Mouse (Mus musculus): ENCODE measurements at regions not wholly inside any gene's neighbourhood (a gene's known extent, or its start where the extent isn't known, plus 50 kb on each side); places are given as distances from the start of the nearest gene placed in this dataset.

DNA sequence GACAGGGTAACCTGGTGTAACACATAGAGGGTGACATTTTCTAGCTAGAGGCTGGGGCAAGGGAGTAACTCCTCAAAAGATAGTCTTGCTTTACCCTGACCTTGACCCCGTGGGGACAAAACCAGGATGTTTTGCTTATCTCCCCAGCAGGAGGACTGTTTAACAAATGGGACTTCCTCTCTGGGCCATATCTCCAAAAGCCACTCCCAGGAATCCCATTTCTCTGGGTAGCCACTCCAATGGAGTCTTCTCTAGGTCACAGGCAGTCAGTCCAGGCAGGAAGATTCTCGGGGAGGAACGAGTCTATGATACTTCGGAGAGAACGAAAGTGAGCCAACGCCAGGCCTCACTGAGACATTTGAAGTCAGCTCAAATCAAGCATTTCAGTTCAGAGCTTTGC is 396.0 kb upstream of the Mki67 start:
- no peak for DNase-seq

DNA sequence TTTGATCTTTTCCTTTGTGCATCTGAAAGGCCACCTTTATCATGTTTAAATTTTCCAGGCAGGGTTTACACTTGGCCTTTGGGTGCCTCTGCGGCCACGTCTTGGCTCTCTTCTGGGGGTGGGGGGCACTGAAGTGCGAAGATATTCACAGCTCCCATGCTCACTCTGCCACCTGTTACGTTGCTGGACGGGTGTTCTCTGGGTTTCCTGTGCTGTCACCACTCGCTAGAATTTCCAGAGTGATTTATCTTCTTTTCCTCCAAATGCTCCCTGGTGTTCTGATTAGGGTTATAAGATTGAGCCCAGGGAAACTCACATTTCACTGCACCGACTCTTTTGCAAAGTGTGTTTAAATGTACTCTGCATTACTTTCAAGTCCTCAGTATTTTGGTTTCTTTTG is 404.8 kb upstream of the Mki67 start:
- no peak for DNase-seq

DNA sequence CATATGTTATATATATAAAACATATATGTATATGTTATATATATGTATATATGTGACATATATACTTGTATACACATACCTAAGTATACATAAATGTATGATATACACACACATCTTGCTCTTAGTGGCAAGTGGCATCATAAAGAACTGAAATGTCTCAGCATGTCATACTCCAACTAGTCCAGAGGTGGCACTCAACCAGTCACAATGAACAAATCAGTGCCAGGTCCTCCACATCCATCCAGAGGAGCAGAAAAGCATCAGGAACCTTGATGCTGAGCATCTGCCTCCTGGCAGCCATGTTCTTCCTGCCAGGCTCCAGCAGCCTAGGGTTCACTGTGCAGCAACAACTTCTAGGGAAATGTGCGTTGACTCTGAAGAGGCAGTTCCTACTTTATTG is 405.2 kb upstream of the Mki67 start:
- DNase-seq = no peak

DNA sequence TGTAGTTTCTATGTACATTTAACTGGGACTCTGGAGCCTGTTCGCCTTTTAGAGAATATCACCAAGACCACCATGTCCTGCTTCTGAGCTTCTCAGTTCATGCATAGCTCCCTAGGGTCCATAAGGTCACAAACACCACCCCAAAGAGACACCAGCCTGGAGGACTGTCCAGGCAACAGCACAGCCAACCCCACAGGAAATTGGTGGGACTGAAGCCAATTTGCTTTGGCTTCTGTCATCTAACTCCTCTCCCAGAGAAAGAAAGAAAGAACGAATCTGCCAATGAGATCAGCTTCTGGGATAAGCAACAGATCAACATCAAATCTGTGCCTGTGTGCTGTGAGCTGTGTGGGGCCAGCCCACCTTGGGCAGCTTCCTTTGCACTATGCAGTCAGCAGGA is 408.6 kb upstream of the Mki67 start:
- peak; percentile 46 to 48 for DNase-seq

DNA sequence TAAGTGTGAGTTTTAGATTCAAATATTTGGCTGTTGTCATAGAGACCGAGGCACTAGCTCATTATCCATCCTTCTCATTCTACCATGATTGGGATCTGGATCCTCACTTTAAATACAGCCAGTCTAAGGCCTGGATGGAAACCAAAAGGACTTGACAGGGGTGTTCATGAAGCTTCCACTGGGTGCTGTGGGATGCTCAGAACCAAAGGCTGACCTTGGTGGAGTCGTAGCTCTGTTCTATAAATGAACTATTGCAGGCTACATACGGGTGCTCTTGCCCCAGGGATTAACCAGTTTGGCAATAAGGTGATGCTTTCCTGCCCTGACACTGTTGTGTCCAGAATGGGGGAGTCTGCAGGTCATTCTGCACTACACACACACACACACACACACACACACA is 410.2 kb upstream of the Mki67 start:
- no peak for DNase-seq

DNA sequence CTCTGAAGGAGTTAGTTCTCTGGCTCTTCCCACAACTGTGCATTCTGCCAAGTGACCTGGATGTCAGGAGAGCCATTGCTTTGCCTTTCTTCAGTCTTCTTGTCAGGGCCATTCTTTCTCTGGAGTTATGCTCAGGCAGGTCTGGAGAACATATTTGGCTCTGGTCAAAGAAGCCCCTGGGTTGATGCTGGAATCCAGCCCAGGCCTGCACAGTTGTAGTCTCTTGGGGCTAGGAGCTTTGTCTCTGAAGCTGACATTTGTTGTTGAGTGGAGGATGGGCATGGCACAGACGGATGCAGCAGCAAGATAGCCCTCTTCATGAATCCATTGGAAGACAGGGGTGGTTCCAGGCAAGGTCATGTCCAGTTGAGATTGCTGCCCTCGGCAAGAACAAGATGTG is 411.4 kb upstream of the Mki67 start:
- peak in 1 of 2 experiments; percentile 50 for DNase-seq

DNA sequence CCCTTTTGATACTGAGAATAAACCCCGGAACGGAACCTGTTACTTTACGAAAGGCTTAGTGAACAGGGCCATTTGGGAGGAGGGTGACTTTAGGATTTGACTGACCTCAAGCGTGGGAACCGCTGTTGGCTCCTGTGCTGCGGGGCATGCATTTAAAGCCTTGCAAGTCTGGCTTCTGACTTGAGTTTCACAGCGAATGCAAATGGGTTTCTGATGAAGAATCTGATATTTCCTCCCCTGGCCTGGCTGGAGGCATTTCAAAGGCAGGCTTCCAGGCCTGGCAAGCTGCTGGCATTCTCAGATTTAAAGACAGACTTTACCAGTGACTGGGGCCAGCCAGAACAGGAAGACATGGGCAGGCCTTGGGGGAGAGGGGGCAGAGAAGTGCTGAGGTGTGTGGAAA is 413.6 kb upstream of the Mki67 start:
- peak; percentile 65 to 78 for DNase-seq

DNA sequence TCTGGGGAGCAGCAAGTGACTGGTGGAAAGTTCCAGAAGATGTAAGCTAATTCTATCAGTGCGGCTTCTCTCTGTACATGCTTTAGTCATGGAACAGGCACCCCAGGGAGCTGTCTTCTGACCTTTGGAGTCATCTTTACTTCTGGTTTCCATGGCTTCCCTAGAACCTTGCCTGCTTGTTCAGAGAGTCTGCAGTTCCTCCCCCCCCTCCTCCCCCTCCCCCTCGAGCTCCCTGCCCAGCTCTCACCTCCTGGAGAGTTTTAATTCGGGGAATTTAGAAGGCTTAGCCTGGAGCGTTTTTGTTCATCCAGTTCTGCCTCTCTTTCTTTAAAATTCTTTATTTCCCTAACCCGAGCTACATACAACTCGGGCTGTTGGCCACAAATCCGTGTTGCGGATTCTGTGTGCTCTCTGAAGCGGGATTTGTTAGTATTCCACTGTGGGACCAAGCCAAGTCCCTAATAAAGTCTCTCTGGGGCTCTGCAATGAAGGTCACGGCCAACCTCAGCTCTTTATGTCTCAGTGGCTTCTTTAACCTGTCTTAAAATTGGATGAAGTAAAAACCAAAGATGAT is 414.6 kb upstream of the Mki67 start:
- no peak for DNase-seq

DNA sequence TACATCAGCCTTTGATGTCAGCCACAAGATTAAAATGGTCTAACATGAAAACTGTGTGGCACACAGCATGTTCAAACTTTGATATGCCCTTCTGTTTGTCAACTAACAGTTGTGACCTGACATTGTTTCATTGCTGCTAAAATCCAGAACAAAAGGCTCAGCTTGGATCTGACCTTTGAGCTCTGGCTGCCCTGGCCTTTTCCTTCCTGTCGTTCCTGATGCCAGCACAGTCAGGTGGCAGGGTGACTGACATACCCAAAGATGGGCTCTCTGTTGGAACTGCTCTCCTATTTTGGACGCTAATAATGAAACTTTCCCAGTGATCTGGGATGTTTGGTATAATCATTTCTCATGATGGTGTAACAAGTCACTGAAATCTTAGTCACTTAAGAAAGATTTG is 416.8 kb upstream of the Mki67 start:
- no peak for DNase-seq

DNA sequence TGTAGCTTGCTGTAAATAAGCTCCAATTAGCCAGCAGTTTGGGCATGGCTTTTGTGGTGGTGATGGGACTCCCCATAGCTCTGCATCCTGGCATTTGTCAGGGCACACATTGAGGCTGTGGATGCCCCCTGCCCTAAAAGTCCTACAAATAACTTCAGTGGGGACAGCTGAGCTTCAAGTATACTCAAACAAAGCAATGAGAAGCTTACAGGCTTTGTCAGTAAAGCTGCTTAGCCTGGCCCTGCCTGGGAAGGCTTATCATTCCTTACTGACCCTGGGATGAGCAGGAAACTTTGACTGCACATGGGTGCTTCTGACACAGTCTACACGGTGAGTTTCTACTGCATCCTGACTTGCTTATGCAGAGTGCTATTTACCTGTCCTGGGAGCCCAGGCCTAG is 420.5 kb upstream of the Mki67 start:
- no peak for DNase-seq

DNA sequence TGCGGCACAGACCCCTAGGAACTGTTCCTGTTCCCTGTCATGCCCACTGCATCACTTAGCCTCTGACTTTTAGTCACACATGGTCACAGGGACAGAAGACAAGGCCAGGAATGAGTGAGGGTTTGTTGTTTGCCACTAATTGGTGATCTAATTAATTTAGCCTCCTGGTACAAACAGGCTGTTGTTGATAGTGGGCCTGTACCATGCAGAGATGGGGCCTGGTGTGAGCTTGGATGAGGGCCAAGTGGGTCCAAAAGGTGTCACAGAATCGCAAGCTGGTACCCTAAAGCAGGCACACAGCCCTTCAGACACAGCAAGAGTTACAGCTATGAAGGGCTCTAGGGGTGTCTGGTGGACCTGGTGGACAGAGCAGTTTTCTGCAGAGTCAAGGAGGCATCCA is 421.2 kb upstream of the Mki67 start:
- no peak for DNase-seq

DNA sequence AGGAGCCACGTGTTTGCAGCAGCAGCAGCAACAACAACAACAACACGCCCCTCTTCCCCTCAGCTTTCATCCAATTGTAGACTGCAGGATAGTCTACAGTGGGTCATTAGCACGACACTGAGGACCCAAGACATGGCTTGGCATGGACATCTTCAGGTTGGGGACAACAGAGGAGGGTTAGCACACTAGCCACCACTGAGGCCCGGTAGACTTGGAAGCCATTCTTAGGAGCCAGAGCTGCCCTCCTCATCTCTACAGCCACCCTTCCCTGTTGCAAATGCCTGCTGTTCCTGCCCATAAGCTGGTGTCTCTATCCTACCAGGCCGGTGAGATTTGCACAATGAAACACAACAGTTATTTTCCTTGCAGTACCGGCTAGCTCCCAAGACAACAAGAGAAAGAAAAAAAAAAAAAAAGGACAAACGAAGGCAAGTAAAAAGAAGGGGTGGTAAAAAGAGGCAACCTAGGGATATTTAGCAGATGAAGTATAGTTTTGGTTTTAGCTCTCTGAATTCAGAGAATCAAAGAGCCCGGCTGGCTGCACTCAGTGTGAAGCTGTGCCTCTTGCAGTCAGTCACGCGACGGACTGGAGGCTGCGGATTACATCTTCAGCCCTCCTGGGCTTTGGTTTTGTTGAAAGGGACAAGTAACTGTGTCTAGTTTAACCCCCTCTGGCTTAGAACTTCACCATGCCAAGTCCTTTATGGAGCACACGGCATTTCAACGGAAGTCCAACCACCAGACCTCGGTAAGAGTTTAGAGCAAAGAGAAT is 421.9 kb upstream of the Mki67 start:
- no peak for DNase-seq

DNA sequence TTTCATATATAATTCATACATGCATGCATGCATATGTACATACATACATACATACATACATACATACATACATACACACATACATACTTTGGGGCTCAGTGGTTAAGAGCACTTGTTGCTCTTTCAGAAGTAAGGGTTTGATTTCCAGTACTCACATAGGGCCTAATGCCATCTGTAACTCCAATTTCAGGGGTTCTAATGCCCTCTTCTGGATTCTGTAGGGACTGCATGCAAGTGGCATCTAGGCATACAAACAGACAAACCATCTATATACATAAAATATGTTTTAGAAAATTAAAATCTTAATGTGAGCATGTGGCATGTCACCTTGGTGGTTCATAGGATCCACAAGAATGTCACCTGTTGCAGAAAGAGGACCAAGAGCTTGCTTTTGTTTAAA is 426.7 kb upstream of the Mki67 start:
- DNase-seq = no peak

DNA sequence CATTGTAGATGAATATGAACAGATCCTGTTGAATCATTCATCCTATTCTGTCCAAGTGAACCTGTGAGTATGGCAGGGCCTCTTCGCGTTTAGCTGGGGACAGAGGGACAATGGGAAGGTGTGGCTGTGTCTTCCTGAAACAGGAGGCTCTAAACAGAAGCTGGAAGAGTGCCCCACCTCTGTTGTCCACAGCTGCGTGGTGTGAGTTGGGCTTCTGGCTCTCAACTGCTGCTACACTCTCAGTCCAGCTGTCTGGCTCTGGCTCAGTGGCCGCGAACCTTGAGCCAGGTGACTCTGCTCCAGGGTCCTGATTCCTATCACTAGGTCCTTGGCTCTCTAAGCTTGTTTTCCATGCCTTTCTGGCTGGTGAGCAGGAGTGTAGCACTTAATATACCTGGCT is 434.0 kb upstream of the Mki67 start:
- no peak for DNase-seq

DNA sequence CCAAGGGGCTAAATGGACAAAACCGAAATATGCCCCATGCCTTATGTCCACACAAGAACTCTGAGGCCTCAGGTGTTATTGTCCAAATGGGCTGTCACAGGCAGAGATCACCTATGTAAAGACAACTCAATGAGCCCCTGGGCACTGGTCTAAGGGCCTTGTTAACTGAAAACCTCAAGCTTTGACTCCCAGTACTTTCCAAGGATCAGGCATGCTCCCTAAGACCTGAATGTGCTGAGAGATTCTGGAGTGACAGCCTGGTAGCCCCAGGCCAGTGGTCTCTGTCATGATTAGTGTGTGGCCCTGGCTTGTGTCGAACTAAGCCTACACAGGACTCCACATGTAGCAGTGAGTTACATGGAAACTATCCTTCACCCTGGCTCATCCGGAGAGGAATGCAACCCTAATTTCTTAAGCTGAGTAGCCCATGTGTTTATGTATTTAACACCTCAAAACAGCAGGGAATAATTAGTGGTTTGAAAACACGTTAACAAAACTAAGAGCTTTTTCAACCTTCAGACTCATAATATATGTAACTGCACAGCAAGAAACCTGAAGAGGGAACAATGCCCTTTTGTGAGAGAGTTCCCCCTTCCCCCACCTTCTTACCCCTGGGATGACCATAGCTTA is 435.3 kb upstream of the Mki67 start:
- no peak for DNase-seq

DNA sequence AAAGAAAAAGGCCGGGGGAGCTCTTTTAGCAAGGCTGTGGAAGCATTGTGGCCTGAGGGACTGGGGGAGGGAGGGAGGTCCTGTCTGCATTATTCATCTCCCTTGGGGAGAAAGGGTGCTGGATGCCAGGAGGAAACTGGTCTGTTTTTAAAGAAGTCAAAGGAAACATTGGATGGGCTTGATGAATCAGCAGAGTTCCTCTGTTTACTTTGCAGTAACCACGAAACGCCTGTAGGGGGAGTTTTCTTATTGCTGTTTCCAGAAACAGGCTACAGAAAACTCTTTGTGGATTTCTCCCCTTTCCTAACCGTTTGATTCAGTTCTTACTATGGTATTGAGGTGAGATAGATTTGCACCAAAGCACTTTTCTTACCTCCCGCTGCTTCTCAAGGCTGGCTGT is 436.3 kb upstream of the Mki67 start:
- peak; percentile 76 to 82 for DNase-seq

DNA sequence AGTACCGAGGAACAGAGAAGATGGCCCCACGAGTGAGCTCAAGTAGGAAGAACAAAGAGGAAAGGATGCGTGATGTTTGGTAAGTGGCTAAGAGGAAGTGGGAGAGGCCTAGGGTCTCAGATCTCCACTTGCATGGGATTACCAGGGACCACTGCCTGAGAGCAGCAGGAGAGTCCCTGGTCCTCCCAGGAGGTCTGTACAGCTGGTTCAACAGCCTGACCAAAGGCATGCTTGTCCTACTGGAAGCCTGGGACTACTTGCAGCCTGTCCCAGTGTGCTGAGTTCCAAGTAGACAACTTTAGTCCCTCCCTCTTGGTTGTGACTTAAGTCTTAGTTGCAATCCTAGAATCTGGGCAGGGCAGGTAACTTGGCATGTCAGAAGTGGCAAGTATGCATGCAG is 437.5 kb upstream of the Mki67 start:
- no peak for DNase-seq

DNA sequence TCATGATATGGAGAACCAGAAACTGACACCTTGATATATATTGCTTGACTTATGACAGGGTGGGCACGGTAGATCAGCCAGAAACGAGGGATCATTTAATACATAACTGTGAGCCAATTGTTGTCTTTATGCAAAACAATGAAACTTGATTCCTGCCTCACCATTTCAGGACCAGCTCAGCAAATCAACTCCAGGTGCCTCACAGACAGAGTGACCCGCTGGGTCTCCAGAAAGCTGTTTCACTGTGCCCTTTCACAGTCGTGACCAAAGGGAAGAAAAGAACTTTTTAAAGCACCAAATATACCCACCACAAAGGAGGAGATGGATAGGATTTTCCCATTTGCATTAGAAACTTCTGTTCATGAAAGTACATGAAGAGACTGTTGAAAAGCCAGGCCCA is 443.0 kb upstream of the Mki67 start:
- no peak for DNase-seq

DNA sequence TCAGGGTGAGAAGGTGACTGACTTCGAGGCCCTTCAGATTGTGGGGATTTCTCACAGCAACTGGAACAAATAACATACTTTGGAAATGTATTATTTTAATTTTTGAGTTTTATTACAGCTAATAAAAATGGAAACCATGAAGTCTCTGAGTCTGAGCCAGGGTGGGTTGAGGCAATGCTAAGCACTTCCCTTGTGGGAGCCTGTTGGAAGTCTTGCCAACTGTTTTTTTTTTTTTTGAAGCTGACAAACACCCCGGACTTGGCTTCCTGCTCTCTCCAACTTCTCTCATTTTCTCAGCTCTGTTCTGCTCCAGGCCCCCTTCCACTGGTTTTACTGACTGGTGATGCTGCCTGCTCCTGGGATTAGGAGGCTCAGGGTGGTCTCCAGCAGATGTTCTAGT is 445.4 kb upstream of the Mki67 start:
- no peak for DNase-seq

DNA sequence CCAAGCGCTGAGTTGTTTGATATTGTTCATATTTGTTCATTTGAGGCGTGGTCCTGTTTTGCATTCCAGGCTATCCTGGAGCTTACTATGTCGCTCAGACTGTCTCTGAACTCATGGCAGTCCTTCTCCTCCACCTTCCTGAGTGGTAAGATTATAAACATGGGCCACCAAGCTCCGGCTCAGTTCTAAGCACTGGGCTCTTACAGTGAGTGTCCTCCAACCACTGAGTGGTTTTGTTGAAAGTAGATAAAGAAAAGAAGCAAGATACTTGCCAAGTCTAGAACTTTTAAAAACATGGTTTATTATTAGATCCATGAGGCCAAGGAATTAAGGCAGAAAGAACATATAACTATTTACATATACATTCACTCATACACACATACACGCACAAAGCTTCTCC is 448.7 kb upstream of the Mki67 start:
- no peak for DNase-seq

DNA sequence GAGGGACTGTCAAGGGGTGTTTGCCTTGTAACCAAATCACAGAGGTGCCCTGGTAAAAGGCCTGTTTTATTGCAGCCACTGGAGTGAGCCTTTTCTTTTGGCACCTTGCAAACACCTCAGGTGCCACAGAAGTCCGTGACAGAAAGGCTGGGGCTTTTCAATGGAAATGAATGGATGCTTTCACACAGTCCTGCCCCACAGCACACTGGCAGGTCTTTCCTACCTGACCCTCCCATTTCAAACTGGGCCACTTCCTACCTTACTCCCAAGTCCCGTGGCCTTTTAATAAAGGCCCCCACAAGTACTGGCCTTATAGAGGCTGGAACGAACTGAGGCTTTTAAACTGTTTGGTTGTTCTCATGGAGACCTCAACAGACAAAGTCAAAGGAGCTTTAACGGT is 453.1 kb upstream of the Mki67 start:
- DNase-seq = no peak

DNA sequence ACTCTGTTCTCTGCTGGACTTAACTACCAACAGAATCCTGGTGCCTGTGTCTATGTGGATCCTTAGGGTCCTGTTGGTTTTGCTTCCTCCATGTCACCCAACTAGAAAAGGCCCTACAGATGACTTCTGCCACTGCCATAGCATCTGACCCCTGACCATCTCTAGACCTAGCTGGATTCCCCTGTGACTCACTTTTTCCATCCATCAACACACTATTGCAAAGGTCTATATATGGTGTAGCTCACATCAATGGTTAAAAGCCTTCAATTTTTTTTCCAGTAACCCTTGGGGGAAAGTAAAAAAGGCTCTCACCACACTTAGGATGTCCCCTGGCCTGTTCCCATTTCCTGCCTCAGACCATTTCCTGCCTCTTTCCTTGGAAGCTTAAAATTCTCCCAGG is 460.2 kb upstream of the Mki67 start:
- DNase-seq = no peak

DNA sequence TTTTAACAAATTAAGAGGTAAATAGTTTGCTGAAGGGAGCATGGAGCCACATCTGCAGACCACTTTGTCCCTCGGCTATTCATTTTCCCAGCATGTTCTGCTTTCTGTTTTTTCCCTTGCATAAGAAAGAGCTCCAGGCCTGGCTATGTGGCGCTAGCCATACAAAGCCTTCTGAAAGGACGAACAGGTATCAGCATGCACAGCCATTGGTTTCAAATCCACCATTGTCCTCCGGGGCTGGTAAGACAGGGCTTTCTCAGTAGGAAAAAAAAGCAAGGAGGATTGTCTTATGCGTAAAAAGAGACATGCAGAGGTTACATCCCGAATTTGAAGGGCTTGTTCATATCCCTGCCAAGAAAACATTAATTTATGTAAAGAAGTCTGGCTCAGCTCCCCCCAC is 464.8 kb upstream of the Mki67 start:
- no peak for DNase-seq

DNA sequence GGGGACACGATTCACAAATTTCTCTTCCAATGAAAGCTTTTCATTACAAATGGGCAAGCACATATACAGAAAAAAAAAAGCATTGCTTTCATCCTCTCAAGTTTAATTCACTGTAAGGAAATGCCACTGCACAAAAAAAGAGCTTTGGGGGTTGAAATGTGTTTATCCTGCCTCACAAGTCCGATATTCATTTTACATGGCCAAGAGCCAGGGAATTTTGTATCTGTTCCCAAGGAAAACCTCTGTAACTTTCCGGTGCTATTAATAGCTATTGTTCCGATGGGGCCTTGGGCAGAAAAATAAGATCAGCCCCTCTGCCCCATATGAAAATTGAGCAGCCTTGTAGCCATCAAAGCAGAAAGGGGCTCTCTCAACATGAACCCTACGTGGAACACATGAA is 465.9 kb upstream of the Mki67 start:
- no peak for DNase-seq
